Mouse (Mus musculus) fat pad, adult 2 months (tissue): ENCODE measurements around the gene Gja10.

Experiments
- DNase-seq: peaks from one replicate; pipeline ENCODE4 v3.0.0-alpha.2; 2011; ENCODE audit warnings: low read depth, low spot score; ENCODE audit errors: extremely low read depth

Gja10 gene

GRCm38 (mm10) chr4:32561555-32562095, 40.9 kb downstream of the Gja10 start:
- no peak for DNase-seq

- DNase-seq = no peak
These were observed 41.6 kb downstream of the Gja10 start for GRCm38 (mm10) chr4:32560724-32561554.

DNA sequence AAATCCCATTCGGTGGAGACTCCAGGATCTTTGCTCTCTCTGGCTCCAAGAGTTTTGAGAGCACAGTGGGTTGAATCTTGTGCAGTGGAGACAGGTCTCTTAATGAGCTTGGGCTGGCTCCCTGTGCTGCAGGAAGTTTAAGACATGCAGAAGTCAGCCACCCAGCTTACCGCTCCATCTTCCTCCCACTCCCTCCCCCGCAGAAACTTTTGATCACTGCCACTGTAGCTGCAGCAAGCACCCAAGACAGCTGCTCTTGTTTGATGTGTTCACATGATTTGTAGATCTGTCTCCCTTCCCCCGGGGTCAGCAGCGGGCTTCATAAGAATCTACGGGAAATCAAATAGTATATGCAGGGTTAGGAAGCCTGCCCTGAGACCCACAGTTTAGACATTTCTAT, 42.3 kb downstream of the Gja10 start:
- no peak for DNase-seq

DNA sequence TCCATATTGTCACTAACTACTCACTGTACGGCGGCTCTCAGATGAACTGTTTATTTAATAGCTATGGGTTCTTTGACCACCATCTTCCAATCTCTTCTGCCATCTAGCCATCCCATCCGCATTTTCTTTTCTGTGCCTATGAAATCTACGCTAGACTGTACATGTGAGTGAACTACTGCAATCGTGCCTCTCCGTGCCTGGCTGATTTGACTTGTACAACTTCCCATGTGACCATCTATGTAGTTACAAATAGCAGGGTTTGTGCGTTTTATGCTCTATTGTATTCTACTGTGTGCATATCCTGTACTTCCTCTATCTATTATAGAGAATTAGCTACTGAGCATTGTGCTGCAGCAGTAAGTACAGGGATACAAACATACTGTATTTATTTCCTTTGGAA, 47.1 kb downstream of the Gja10 start:
- DNase-seq = no peak

GRCm38 (mm10) chr4:32551337-32551736, 51.2 kb downstream of the Gja10 start:
- no peak for DNase-seq

DNA sequence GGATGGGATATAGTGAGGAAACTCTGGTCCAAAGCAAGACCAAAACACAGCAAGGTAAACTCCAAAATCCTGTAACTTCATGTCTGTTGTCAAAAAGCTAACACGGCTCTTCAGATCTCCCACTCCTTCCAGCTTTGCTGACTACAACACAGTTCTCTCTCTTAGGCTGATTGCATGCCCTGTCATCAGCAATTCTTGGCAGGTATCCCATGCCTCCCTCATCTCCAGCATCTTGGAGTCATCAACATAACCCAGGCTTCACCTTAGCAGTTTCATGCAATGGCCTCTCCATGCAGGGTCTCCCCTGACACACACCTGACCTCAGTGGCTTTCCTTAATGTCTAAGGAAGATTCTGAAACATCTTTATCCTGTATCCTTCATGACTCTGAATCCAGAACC, 53.4 kb downstream of the Gja10 start:
- no peak for DNase-seq
